Mouse (Mus musculus) bone marrow, adult 2 months (tissue): Measurements from ENCODE around the gene Dnmbp. TPM values are rescaled to one million over a fixed set of nuclear protein-coding genes. Genes with fewer than 3 reads are reported as not detected.

ENCODE experiments used
- H3K27ac ChIP-seq: fragments of 200-500 bp; 2 replicates; pipeline ENCODE4 v1.5.1; 2012; ENCODE audit warnings: low read depth, mild to moderate bottlenecking, control low read depth, inconsistent platforms, low read length; ENCODE audit not compliant: control insufficient read depth, poor library complexity, insufficient read depth
- H3K4me1 ChIP-seq: fragments of 200-500 bp; 2 replicates; pipeline ENCODE4 v1.6.1; 2011; ENCODE audit warnings: low read length; ENCODE audit not compliant: control insufficient read depth, insufficient read depth
- H3K4me3 ChIP-seq: fragments of 200-500 bp; replicated peaks from 2 replicates; pipeline ENCODE3; 2011; ENCODE audit warnings: mild to moderate bottlenecking, low read depth, low read length, control low read depth; ENCODE audit not compliant: control insufficient read depth
- CTCF ChIP-seq: fragments of 200-500 bp; IDR thresholded peaks from 2 replicates; pipeline ENCODE4 v1.5.1; 2011; ENCODE audit warnings: low read length, control low read depth; ENCODE audit not compliant: control insufficient read depth, insufficient read depth
- POLR2A ChIP-seq: fragments of 200-500 bp; IDR thresholded peaks from 2 replicates; pipeline ENCODE4 v1.6.1; 2011; ENCODE audit warnings: low read depth, mild to moderate bottlenecking, control low read depth, low read length, borderline replicate concordance; ENCODE audit not compliant: control insufficient read depth
- WGBS: fragments of 180-500 bp; shearing (Covaris S2); methylation state at CpG from one replicate; pipeline ENCODE4 v1.1.7; 2018; 5-methylcytosine and 5-hydroxymethylcytosine counted together
- polyA plus RNA-seq: library from polyadenylated mRNA; stranded (reverse); fragments of >200 nt; gene quantifications from 2 replicates; pipeline ENCODE4 v1.2.4, GENCODE M21; 2011; ENCODE audit warnings: low replicate concordance; ENCODE audit not compliant: missing spikeins, insufficient read depth, insufficient read length

Dnmbp gene
- polyA plus RNA-seq, 1 experiment: 6.1 TPM

GRCm38 (mm10) chr19:43915431-43915830, 24.6 kb downstream of the Dnmbp start:
- TF ChIP-seq POLR2A: no peak
- no peak overlapping the region for H3K4me3 ChIP-seq
- peaks cover 1% of the 10 kb centered on the region for H3K4me1 ChIP-seq
- H3K27ac ChIP-seq: no peak overlapping the region
- 81% methylated on average over 9 of the region's 9 CpGs for WGBS

- H3K27ac ChIP-seq: no peak overlapping the region
- H3K4me1 ChIP-seq: peaks cover 1% of the 10 kb centered on the region
- H3K4me3 ChIP-seq: no peak overlapping the region
- TF ChIP-seq POLR2A: no peak
- TF ChIP-seq CTCF: no peak
- 79% methylated on average over 9 of the region's 9 CpGs for WGBS
Observed at GRCm38 (mm10) chr19:43914986-43915385, 25.0 kb downstream of the Dnmbp start.

GRCm38 (mm10) chr19:43912775-43913486, 27.1 kb downstream of the Dnmbp start:
- H3K27ac ChIP-seq: no peak overlapping the region

GRCm38 (mm10) chr19:43906492-43906891, 33.5 kb downstream of the Dnmbp start:
- H3K4me1 ChIP-seq: no peaks in the 10 kb centered on the region
- WGBS: 89% methylated on average over 7 of the region's 7 CpGs
- TF ChIP-seq POLR2A (no peak), CTCF (no peak)
- no peak overlapping the region for H3K27ac ChIP-seq
- no peak overlapping the region for H3K4me3 ChIP-seq

More at GRCm38 (mm10) chr19:43912775-43913486, 27.1 kb downstream of the Dnmbp start:
- WGBS: 69% methylated on average over 4 of the region's 4 CpGs
- no peak overlapping the region for H3K4me3 ChIP-seq
- peaks cover 1% of the 10 kb centered on the region for H3K4me1 ChIP-seq
- TF ChIP-seq POLR2A (no peak), CTCF (no peak)

GRCm38 (mm10) chr19:43905985-43906384, 34.0 kb downstream of the Dnmbp start:
- TF ChIP-seq CTCF (peak; percentile 56), POLR2A (no peak)
- Histone ChIP-seq H3K27ac (no peak overlapping the region), H3K4me3 (no peak overlapping the region), H3K4me1 (no peaks in the 10 kb centered on the region)
- WGBS: 59% methylated on average over 5 of the region's 5 CpGs

DNA sequence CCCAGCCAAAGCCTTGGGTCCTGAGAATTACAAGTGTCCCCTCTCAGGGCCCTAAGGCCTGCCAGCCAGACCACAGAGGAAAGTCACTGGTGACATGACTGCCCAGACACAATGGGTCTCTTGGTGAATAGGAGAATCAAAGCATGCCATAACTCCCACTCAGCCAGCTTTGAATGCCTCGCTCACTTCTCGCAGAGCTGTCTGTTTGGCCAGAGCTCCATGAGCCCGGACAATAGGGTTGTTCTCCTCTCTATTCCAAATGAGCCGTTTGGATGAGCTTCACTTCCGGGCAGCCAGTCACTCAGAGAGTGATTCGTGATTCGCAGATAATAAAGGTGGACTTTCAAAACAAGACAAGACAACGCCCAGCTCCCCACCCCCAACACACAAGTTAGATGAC, 34.9 kb downstream of the Dnmbp start:
- WGBS: 83% methylated on average over 8 of the region's 8 CpGs
- Histone ChIP-seq H3K27ac (no peak overlapping the region), H3K4me3 (no peak overlapping the region), H3K4me1 (no peaks in the 10 kb centered on the region)
- TF ChIP-seq CTCF: no peak
- no peak for TF ChIP-seq POLR2A

GRCm38 (mm10) chr19:43904327-43904726, 35.7 kb downstream of the Dnmbp start:
- Histone ChIP-seq H3K4me1 (no peaks in the 10 kb centered on the region), H3K4me3 (no peak overlapping the region), H3K27ac (no peak overlapping the region)
- 85% methylated on average over 11 of the region's 11 CpGs for WGBS
- TF ChIP-seq CTCF (no peak), POLR2A (no peak)

- WGBS: 88% methylated on average over 12 of the region's 12 CpGs
- no peaks in the 10 kb centered on the region for H3K4me1 ChIP-seq
- no peak overlapping the region for H3K27ac ChIP-seq
- H3K4me3 ChIP-seq: no peak overlapping the region
- no peak for TF ChIP-seq CTCF
- no peak for TF ChIP-seq POLR2A
Observed at GRCm38 (mm10) chr19:43902887-43903286, 37.1 kb downstream of the Dnmbp start.

- TF ChIP-seq POLR2A (no peak), CTCF (no peak)
- Histone ChIP-seq H3K4me1 (no peaks in the 10 kb centered on the region), H3K27ac (no peak overlapping the region), H3K4me3 (no peak overlapping the region)
- WGBS: 83% methylated on average over 9 of the region's 9 CpGs
Observed at GRCm38 (mm10) chr19:43900690-43901089, 39.3 kb downstream of the Dnmbp start.
